Mouse (Mus musculus) heart, adult 18-20 months (tissue): ENCODE data around the gene Fat3. TPM values are rescaled to one million over a fixed set of nuclear protein-coding genes. Genes with fewer than 3 reads are reported as not detected.

Experiments
- DNase-seq, 2 experiments: peaks; one replicate each; pipeline ENCODE4 v3.0.0; 2021 to 2022; ENCODE audit warnings: mixed read lengths in 1 of 2
- long read RNA-seq, 2 experiments: library from polyadenylated mRNA; stranded (forward); transcript quantifications; one replicate each; pipeline ENCODE4 v2.0.0; 2021
- total RNA-seq, 2 experiments: library from RNA; stranded (reverse); gene quantifications; 2 replicates each; pipeline ENCODE4 v1.2.3; 2021

The Fat3 gene
- total RNA-seq: under 1 TPM; 0.42 to 0.46 TPM
- long read RNA-seq, experiment 1, partial matches to known transcripts: 0 of 1 reads
- long read RNA-seq, experiment 1, other reads (novel, unspliced or antisense): 1 of 1 reads
- long read RNA-seq, experiment 2, partial matches to known transcripts: 0 of 1 reads
- long read RNA-seq, experiment 2, other reads (novel, unspliced or antisense): 1 of 1 reads

- peak; percentile 3 to 22 for DNase-seq
These were observed at the start of gene Fat3 for GRCm38 (mm10) chr9:16501186-16501711. TSS of gene Fat3 (minus strand) at chr9:16501285.

DNA sequence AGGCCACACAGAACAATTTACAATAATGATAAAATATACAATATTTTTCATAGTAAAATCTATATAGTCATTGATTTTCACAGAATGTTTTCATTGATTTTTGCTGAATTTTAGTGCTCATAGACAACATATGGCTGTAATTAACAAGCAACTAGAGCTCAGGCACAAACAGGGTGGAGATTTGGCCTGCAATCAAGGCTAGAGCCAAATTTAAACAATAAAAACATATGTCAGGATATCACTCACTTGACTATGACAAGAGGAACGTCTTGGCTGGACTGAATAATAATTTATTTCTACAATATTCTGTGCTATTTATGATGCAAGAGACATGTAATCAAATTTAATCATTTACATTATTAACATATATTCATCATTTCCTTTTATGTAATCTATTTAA is 31.8 kb upstream of the Fat3 start:
- DNase-seq: no peak

DNA sequence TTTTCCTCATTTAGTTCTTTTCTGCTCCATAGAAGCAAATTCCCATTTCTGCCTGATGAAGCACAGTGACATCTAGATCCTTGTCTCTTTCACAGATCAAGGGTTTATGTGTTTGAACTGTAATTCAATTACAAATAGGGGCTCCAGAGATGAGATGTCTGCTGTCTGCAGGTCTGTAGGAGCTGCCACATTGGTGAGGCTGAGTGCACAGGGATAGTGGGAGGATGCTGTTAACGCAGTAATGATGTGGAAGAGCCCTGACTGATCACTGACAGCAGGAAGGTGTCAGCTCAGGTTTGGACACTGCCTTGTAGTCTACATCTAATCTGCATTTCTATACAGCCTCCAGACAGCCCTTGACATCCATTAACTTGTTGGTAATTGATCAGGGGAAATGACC is 16.5 kb upstream of the Fat3 start:
- no peak for DNase-seq

- peak; percentile 8 to 11 for DNase-seq
These were observed 10.9 kb upstream of the Fat3 start for GRCm38 (mm10) chr9:16512005-16512404.

- no peak for DNase-seq
These were observed 2.7 kb upstream of the Fat3 start for GRCm38 (mm10) chr9:16503776-16504175.

- DNase-seq: no peak
These were observed 1.7 kb upstream of the Fat3 start for GRCm38 (mm10) chr9:16502673-16503343.

- DNase-seq: peak; percentile 26 to 52
These were observed 1.0 kb upstream of the Fat3 start for GRCm38 (mm10) chr9:16501990-16502672.

DNA sequence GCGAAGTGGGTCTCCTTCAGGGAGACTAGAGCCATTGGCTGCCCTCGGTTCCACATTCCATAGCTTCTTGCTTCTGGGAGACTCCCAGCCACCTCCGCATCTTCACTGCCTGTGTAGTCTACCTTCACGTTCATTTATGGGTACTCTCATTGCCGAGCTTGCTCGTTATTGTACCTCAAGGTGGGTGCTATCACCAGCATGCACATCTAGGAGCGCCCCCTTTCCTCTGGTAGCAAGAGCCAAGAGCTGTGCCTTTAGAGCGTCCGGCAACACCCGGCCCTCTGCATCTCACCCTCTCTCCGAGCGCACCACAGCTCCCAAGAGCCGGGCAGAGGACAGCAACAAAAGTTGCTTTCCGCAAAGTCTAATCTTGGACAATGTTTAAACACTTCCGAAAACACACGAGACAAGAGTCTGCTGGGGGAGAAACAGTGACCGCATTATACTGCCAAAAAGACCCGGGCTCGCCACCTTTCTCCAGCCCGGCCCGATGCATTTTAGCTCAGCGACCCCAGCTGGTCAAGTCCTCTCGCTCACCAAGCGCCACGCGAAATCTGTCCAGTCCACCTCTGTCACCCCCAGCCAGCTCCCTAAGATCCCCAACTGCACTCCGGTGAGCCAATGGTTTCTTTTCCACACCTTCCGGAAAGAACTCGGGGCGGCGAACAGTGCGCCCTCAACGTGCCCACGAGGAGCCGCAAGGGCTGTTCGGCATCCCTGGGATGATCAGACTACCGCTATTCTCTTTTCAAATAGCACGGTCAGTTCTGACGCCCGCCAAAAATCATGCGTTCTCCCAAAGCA is 501 bp downstream of the Fat3 start:
- peak; percentile 9 to 38 for DNase-seq

DNA sequence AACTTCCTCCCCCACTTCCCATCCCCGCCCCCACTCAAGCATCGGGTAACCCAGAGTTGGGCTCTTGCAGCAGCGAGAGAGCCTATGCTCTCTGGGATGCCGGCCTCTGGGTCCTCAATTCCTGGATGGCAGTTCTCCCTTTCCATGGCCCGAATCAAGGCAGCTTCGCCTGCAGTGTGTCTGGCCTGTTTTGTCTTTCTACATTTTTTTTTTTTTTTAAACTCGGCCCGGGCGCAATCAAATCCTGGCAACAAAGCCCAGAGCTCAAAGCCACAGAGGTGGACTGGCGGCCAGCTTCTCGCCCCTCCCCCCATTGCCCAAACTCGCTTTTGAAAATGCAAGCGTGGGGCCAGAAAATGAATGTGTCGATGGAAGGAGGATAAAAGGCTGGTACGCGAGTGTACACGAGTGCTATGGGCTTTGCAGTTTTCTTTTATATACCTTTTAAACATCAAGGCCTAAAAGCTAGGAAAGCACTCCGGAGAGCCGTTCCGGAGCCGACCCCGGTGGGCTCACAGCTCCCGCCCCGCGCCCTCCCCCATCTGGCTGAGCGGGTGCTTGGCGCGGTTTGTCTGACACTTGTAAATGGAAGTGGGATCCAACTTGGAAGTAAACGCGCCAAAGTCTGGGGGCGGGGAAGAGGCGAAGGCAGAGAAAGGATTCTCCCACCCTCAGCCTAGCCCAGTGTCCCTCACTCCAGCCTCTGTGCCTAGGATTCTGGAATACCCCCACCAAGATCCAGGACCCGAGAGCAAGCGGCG is 1.3 kb downstream of the Fat3 start:
- peak; percentile 5 to 28 for DNase-seq

GRCm38 (mm10) chr9:16498876-16499275 is 2.2 kb downstream of the Fat3 start:
- DNase-seq: peak; percentile 1 to 7

GRCm38 (mm10) chr9:16497361-16497760 is 3.7 kb downstream of the Fat3 start:
- DNase-seq: no peak

GRCm38 (mm10) chr9:16496331-16496730 is 4.8 kb downstream of the Fat3 start:
- no peak for DNase-seq

DNA sequence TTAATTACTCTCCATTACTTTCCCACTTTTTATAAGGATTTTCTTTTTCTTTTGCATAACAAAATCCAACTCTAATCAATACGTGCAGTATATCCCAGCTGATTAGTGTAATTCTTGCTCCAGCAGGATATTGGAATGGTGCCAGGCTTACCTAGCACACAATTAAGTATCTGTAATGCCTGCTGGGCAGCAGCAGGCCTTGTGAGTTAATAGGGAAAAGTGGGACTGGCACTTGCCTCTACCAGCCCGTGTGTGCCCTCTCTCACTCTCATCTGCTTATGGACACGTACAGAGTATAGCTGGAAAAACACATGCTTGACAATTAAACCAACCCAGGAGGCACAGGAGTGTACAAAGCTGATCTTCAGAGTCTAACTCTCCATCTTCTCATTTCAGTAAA is 11.4 kb downstream of the Fat3 start:
- DNase-seq: no peak

- no peak for DNase-seq
These were observed 13.5 kb downstream of the Fat3 start for GRCm38 (mm10) chr9:16487565-16487964.

GRCm38 (mm10) chr9:16486229-16486628 is 14.9 kb downstream of the Fat3 start:
- no peak for DNase-seq

DNA sequence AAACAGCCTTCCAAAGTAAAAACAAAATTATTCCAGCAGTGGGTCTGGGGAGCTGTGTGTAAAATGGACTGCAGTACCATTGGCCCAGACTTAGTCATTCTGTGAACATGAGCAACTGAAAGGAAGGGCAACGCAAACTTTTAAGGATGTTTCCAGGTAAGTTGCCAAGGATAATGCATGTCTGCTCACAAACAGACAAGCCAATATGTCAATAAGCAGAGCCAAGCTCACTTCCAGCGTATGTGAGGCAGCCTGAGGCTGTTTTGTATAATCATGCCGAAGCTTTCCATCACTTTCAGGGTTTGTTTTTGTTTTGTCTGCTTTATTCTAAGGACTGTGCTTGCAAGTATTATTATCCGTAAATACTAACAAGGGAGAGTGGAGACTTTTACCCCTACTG is 15.9 kb downstream of the Fat3 start:
- no peak for DNase-seq

DNA sequence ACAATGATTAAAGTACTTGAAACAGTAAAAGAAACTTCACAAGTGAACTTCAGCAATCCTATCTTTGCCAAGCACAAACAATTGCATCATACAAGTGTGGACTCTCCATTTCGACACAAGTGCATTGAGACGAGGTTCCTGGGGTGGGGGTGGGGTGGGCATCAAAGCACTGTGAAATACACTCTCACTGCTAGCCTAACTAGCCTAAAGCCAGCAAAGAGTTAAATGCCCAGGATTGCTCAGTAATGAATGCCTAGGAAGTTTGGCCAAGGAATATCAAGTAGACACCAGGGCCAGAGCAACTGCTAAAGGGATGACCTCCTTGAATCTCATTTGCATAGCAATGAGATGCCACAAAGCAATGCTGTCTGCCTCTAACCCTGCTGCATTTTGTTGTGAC is 16.3 kb downstream of the Fat3 start:
- DNase-seq: no peak

DNA sequence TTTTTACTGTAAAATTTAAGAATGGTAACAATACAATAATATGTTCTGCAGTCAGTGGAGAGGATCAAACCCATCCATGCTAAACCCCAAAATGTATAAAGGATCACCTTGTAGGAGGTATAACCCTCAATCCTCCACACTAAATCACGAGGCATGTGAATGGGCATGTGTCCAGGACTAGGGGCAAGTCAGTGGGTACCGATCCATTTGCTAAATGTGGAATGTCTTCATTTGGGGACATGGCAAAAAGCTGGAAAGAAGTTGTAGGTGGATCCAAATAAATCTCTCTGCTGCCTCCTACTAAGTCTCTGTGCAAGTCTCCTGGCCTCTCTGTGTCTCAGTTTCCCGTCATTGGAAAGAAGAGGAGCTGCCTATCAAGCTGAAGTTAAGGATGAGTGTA is 39.6 kb downstream of the Fat3 start:
- DNase-seq: no peak

GRCm38 (mm10) chr9:16460591-16460990 is 40.5 kb downstream of the Fat3 start:
- no peak for DNase-seq

- DNase-seq: peak; percentile 25 to 46
These were observed 59.2 kb downstream of the Fat3 start for GRCm38 (mm10) chr9:16441930-16442329.

- peak; percentile 8 to 9 for DNase-seq
These were observed 60.4 kb downstream of the Fat3 start for GRCm38 (mm10) chr9:16440638-16441037.

DNA sequence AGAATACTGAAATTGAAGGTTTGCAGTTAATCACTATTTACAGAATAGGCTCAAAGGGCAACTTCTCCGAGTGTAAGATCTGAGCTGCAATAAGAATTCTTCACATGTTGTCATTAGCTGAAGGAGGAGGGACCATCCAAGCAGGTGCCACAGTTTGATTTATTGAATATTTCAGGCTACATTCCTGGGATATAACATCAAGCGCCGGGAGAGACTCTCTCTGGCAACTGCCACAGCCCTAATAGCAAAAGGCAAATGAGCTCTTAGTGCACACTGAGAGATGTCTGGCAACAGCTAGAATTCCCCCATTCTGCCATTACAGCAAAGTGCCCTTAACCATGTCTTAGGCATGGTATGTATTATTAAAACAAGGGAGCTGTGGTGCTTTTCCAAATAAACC is 61.1 kb downstream of the Fat3 start:
- no peak for DNase-seq
